Mouse (Mus musculus) CH12F3 (cell line): ENCODE results near the gene Fasl.

ENCODE experiments used
- in situ Hi-C: fragments of 300-500 bp; cut with MboI; formaldehyde crosslinking; loops from 2 replicates; pipeline ENCODE4 v1.14.3; 2020; ENCODE audit warnings: low sequenced_read_pairs

Fasl gene

GRCm38 (mm10) chr1:161764964-161765363, 23.3 kb downstream of the Fasl start:
- in situ Hi-C loops, result no loop called here

- in situ Hi-C loops, result no loop called here
These were observed 26.7 kb downstream of the Fasl start for GRCm38 (mm10) chr1:161761556-161761955.

- in situ Hi-C loops, result loop anchor here (10.0 kb wide), 1 partner anchor 568 kb away; no protein-coding TSS in a partner anchor
These were observed 31.7 kb downstream of the Fasl start for GRCm38 (mm10) chr1:161756547-161756946.

GRCm38 (mm10) chr1:161751311-161751710, 37.0 kb downstream of the Fasl start:
- in situ Hi-C loops, result loop anchor here (10.0 kb wide), 1 partner anchor 573 kb away; no protein-coding TSS in a partner anchor

- in situ Hi-C loops, result loop anchor here (10.0 kb wide), 1 partner anchor 574 kb away; no protein-coding TSS in a partner anchor
These were observed 37.7 kb downstream of the Fasl start for GRCm38 (mm10) chr1:161750471-161751041.

- in situ Hi-C loops, result loop anchor here (5.0 to 10.0 kb wide), 2 partner anchors 86 to 224 kb away; no protein-coding TSS in a partner anchor
These were observed 39.6 kb downstream of the Fasl start for GRCm38 (mm10) chr1:161748685-161749084.

- in situ Hi-C loops, result loop anchor here (5.0 to 10.0 kb wide), 2 partner anchors 87 to 224 kb away; no protein-coding TSS in a partner anchor
These were observed 40.2 kb downstream of the Fasl start for GRCm38 (mm10) chr1:161748138-161748537.

- in situ Hi-C loops, result loop anchor here (5.0 to 10.0 kb wide), 2 partner anchors 88 to 226 kb away; no protein-coding TSS in a partner anchor
These were observed 41.6 kb downstream of the Fasl start for GRCm38 (mm10) chr1:161746542-161747302.

GRCm38 (mm10) chr1:161744855-161745254, 43.4 kb downstream of the Fasl start:
- in situ Hi-C loops, result loop anchor here (5.0 to 10.0 kb wide), 2 partner anchors 90 to 227 kb away; no protein-coding TSS in a partner anchor

GRCm38 (mm10) chr1:161744209-161744608, 44.1 kb downstream of the Fasl start:
- in situ Hi-C loops, result loop anchor here (10.0 kb wide), 1 partner anchor 91 kb away; no protein-coding TSS in a partner anchor

GRCm38 (mm10) chr1:161742481-161743267, 45.6 kb downstream of the Fasl start:
- in situ Hi-C loops, result loop anchor here (10.0 kb wide), 1 partner anchor 92 kb away; no protein-coding TSS in a partner anchor

GRCm38 (mm10) chr1:161736848-161737247, 51.4 kb downstream of the Fasl start:
- in situ Hi-C loops, result loop anchor here (10.0 kb wide), 1 partner anchor 532 kb away; no protein-coding TSS in a partner anchor

- in situ Hi-C loops, result loop anchor here (10.0 kb wide), 1 partner anchor 531 kb away; no protein-coding TSS in a partner anchor
These were observed 52.0 kb downstream of the Fasl start for GRCm38 (mm10) chr1:161736255-161736654.

- in situ Hi-C loops, result loop anchor here (10.0 kb wide), 1 partner anchor 531 kb away; no protein-coding TSS in a partner anchor
These were observed 52.7 kb downstream of the Fasl start for GRCm38 (mm10) chr1:161735465-161736046.

GRCm38 (mm10) chr1:161734741-161735211, 53.5 kb downstream of the Fasl start:
- in situ Hi-C loops, result loop anchor here (10.0 kb wide), 1 partner anchor 530 kb away; no protein-coding TSS in a partner anchor

- in situ Hi-C loops, result loop anchor here (10.0 kb wide), 1 partner anchor 530 kb away; no protein-coding TSS in a partner anchor
These were observed 54.0 kb downstream of the Fasl start for GRCm38 (mm10) chr1:161734314-161734713.
